Mouse (Mus musculus) retina, embryonic 14.5 days (tissue): Measurements from ENCODE around the gene Ptprg.
"Not testable (repeated sequence)": the region's sequence is repeated elsewhere in the genome, so short reads cannot be mapped to it uniquely, and the experiment has no call there.

ENCODE experiments used
- DNase-seq: peaks from one replicate; pipeline ENCODE4 v3.0.0-alpha.2; 2015; ENCODE audit warnings: low spot score

Gene Ptprg

GRCm38 (mm10) chr14:11743726-11744125 lies 190.4 kb downstream of the Ptprg start:
- DNase-seq, result no peak

GRCm38 (mm10) chr14:11752678-11753077 lies 199.3 kb downstream of the Ptprg start:
- no peak for DNase-seq

GRCm38 (mm10) chr14:11754656-11755055 lies 201.3 kb downstream of the Ptprg start:
- DNase-seq, result no peak

- no peak for DNase-seq
These were observed 204.9 kb downstream of the Ptprg start for GRCm38 (mm10) chr14:11758185-11758584.

GRCm38 (mm10) chr14:11759356-11759755 lies 206.0 kb downstream of the Ptprg start:
- DNase-seq, result no peak

- no peak for DNase-seq
These were observed 209.7 kb downstream of the Ptprg start for GRCm38 (mm10) chr14:11762995-11763394.

- no peak for DNase-seq
These were observed 219.4 kb downstream of the Ptprg start for GRCm38 (mm10) chr14:11772736-11773135.

GRCm38 (mm10) chr14:11774476-11775037 lies 221.2 kb downstream of the Ptprg start:
- DNase-seq, result peak; percentile 39

- peak; percentile 61 for DNase-seq
These were observed 221.9 kb downstream of the Ptprg start for GRCm38 (mm10) chr14:11775204-11775603.

GRCm38 (mm10) chr14:11775951-11776495 lies 222.7 kb downstream of the Ptprg start:
- no peak for DNase-seq

- DNase-seq, result no peak
These were observed 223.2 kb downstream of the Ptprg start for GRCm38 (mm10) chr14:11776566-11776965.

GRCm38 (mm10) chr14:11791190-11791589 lies 237.9 kb downstream of the Ptprg start:
- peak; percentile 21 for DNase-seq

GRCm38 (mm10) chr14:11793847-11794246 lies 240.5 kb downstream of the Ptprg start:
- no peak for DNase-seq

- DNase-seq, result no peak
These were observed 249.2 kb downstream of the Ptprg start for GRCm38 (mm10) chr14:11802355-11803035.

GRCm38 (mm10) chr14:11806674-11807073 lies 253.3 kb downstream of the Ptprg start:
- no peak for DNase-seq

- no peak for DNase-seq
These were observed 254.1 kb downstream of the Ptprg start for GRCm38 (mm10) chr14:11807465-11807864.

- no peak for DNase-seq
These were observed 257.9 kb downstream of the Ptprg start for GRCm38 (mm10) chr14:11811142-11811761.

- no peak for DNase-seq
These were observed 259.0 kb downstream of the Ptprg start for GRCm38 (mm10) chr14:11812291-11812690.

- DNase-seq, result not testable (repeated sequence)
These were observed 261.5 kb downstream of the Ptprg start for GRCm38 (mm10) chr14:11814811-11815210.

- no peak for DNase-seq
These were observed 263.9 kb downstream of the Ptprg start for GRCm38 (mm10) chr14:11817236-11817635.

GRCm38 (mm10) chr14:11818054-11818453 lies 264.7 kb downstream of the Ptprg start:
- no peak for DNase-seq

- no peak for DNase-seq
These were observed 265.4 kb downstream of the Ptprg start for GRCm38 (mm10) chr14:11818721-11819120.

- DNase-seq, result peak; percentile 28
These were observed 266.0 kb downstream of the Ptprg start for GRCm38 (mm10) chr14:11819326-11819725.
